Mouse (Mus musculus): ENCODE measurements around the gene Zfp341. TPM values are rescaled to one million over a fixed set of nuclear protein-coding genes. Genes with fewer than 3 reads are reported as not detected.

Gene Zfp341
- polyA plus RNA-seq (2014; fragmentation: Illumina TruSeq; extraction: RNeasy Lipid Tissue Mini Kit (QIAGEN cat#74804); ENCODE audit: low read depth, low replicate concordance): 2.6 TPM

DNA sequence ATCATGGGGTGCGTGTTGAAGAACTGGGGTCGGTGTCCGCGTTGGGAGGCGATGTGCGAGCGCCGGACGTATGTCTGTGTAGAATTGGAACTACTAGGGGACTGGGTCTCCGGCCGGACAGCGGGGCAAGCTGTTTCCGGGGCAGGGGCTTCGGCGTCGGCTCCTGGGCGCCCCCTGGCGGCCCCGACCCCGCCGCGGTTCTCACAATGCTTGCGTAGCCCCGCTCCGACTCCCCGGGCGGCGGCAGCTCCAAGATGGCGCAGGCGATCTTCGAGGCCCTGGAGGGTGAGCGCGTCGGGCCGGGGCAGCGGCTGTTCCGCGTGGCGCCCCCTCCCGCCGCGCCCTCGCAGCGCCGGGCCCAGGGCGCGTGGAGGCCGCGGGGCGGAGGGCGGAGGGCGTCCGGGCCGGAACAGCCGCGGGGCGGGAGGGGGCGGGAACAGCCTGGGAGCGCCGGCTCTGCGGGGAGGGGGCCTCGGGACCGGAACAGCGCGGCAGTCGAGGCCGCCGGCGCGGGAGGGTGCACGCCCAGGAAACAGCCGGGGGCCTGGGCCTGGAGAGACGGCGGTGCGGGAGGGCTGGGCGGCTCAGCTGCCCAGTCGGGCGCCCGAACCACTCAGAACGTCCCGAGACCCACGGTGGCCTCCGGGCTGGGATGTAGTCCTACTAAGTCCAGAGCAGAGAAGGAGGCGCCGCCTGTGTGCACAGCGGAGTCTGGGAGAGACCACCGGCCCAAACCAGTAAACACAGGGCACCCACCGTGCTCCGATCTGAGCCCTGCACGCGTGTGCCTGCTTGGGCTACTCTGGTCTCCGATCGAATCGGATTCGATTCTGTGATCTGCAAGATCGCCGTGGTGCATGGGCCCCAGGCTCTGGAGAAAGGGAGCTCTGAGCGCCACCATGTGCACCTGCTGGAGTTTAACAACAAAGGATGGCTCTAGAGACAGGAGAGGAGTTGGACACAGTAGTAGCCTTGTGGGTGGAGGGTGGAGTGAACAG, at the start of gene Zfp341, which contains the start of gene 4930519P11Rik:
Gene Zfp341 (plus strand): TSS at position 180 of the 998 bp plus-strand sequence.
Gene 4930519P11Rik (minus strand): TSS at position 320 of the 998 bp plus-strand sequence.

DNA sequence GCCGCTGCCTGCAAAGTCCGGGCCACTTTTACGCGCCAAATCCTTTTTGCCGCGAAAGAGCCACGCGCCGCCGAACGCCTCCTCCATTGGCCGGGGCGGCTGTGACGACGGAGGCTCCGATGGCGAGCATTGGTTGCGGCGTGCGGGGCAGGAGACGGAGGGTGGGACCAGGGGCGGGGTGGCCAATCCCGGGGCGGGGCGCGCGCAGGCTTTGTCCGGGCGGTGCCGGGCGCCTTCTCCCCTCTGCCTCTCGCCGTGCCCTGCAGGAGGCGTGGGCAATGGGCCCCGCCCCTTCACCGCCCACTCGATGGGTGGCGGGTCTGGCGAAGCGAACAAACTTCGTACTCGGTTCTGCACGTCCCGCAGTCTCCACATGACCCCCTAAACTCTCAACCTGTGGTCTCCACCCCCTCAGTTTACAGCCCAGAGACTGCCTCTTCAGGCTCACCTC, 43.2 kb upstream of the Zfp341 start, which contains the start of gene E2f1:
Gene E2f1 (minus strand): TSS at position 57 of the 451 bp plus-strand sequence.

DNA sequence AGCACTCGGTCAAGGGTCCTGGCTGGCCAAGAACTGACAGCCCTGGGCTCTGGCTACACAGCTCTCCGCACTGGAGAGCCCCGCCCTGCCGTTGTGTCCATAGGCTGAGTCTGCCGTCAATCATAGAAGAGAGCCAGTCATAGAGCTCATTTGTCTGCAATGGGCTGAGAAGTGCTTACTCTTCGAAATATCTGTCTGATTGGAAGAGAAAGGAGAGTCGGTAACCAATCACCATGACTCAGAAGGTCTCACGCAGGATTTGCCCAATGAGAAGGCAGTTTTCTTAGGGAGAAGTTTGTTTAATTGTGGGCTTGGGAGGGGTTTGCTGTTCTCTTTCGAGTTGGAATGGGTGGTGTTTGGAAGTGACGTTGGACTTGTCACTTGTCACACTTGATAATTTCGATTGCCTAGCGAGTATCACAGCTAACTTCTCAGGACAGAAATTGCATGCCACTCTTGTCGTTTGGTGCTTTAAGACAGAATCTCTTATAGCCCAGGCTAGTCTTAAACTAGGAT, 9.4 kb upstream of the Zfp341 start, which contains the start of gene Pxmp4:
Gene Pxmp4 (minus strand): TSS at position 71 of the 516 bp plus-strand sequence.

DNA sequence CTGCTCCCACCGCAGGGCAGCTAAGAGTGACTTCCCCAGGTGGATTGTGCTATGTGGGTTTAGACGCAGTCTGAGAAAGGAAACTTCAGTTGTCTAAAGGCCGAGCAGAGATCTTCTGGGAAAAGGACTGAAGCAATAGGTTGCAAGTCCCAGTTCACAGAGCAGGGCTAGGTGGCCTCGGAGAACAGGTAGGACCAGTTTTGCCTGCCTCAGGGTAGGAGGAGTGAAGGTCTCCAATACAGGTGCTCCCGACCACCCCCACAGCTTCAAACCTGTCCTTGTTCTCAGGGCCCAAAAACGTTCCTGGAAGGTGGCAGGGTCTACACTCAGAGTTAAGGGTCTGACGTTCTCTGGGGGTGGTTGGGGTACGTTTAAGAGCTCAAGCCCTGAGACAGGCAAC, 38.3 kb downstream of the Zfp341 start, which contains the start of gene Chmp4b:
Gene Chmp4b (plus strand): TSS at position 343 of the 400 bp plus-strand sequence.

Other genes with a start within 250 kb of the Zfp341 start
- 14.2 TPM for gene Cdk5rap1, start 240.3 kb upstream of the Zfp341 start, polyA plus RNA-seq (2014; fragmentation: Illumina TruSeq; extraction: RNeasy Lipid Tissue Mini Kit (QIAGEN cat#74804); ENCODE audit: low read depth, low replicate concordance)
- 67.4 TPM for gene Snta1, start 205.2 kb upstream of the Zfp341 start, polyA plus RNA-seq (2014; fragmentation: Illumina TruSeq; extraction: RNeasy Lipid Tissue Mini Kit (QIAGEN cat#74804); ENCODE audit: low read depth, low replicate concordance)
- gene Cbfa2t2, start 176.8 kb upstream of the Zfp341 start, polyA plus RNA-seq (2014; fragmentation: Illumina TruSeq; extraction: RNeasy Lipid Tissue Mini Kit (QIAGEN cat#74804); ENCODE audit: low read depth, low replicate concordance): 11.2 TPM
- not detected for gene 1700003F12Rik, start 66.2 kb upstream of the Zfp341 start, polyA plus RNA-seq (2014; fragmentation: Illumina TruSeq; extraction: RNeasy Lipid Tissue Mini Kit (QIAGEN cat#74804); ENCODE audit: low read depth, low replicate concordance)
- not detected for gene Actl10, start 61.5 kb upstream of the Zfp341 start, polyA plus RNA-seq (2014; fragmentation: Illumina TruSeq; extraction: RNeasy Lipid Tissue Mini Kit (QIAGEN cat#74804); ENCODE audit: low read depth, low replicate concordance)
- 0.60 TPM for gene Necab3, start 54.4 kb upstream of the Zfp341 start, polyA plus RNA-seq (2014; fragmentation: Illumina TruSeq; extraction: RNeasy Lipid Tissue Mini Kit (QIAGEN cat#74804); ENCODE audit: low read depth, low replicate concordance)
- 0.42 TPM for gene E2f1, start 43.4 kb upstream of the Zfp341 start, polyA plus RNA-seq (2014; fragmentation: Illumina TruSeq; extraction: RNeasy Lipid Tissue Mini Kit (QIAGEN cat#74804); ENCODE audit: low read depth, low replicate concordance)
- gene Pxmp4, start 9.6 kb upstream of the Zfp341 start, polyA plus RNA-seq (2014; fragmentation: Illumina TruSeq; extraction: RNeasy Lipid Tissue Mini Kit (QIAGEN cat#74804); ENCODE audit: low read depth, low replicate concordance): 35.2 TPM
- not detected for gene 4930519P11Rik, start 140 bp downstream of the Zfp341 start, polyA plus RNA-seq (2014; fragmentation: Illumina TruSeq; extraction: RNeasy Lipid Tissue Mini Kit (QIAGEN cat#74804); ENCODE audit: low read depth, low replicate concordance)
- 123 TPM for gene Chmp4b, start 38.4 kb downstream of the Zfp341 start, polyA plus RNA-seq (2014; fragmentation: Illumina TruSeq; extraction: RNeasy Lipid Tissue Mini Kit (QIAGEN cat#74804); ENCODE audit: low read depth, low replicate concordance)
- not detected for gene Gm14214, start 156.7 kb downstream of the Zfp341 start, polyA plus RNA-seq (2014; fragmentation: Illumina TruSeq; extraction: RNeasy Lipid Tissue Mini Kit (QIAGEN cat#74804); ENCODE audit: low read depth, low replicate concordance)
- gene Raly, start 177.8 kb downstream of the Zfp341 start, polyA plus RNA-seq (2014; fragmentation: Illumina TruSeq; extraction: RNeasy Lipid Tissue Mini Kit (QIAGEN cat#74804); ENCODE audit: low read depth, low replicate concordance): 106 TPM
- not detected for gene a, start 178.1 kb downstream of the Zfp341 start, polyA plus RNA-seq (2014; fragmentation: Illumina TruSeq; extraction: RNeasy Lipid Tissue Mini Kit (QIAGEN cat#74804); ENCODE audit: low read depth, low replicate concordance)